Mouse (Mus musculus) heart, embryonic 16.5 days (tissue): Measurements from ENCODE around the gene Usp12. TPM values are rescaled to one million over a fixed set of nuclear protein-coding genes. Genes with fewer than 3 reads are reported as not detected.
"Not testable (repeated sequence)": the region's sequence is repeated elsewhere in the genome, so short reads cannot be mapped to it uniquely, and the experiment has no call there.

Experiments
- ATAC-seq: fragments of 200-750 bp; cut with Nextera tagmentation; replicated peaks from 2 replicates; pipeline ENCODE4 v1.8.0; 2017; ENCODE audit warnings: moderate number of reproducible peaks; ENCODE audit not compliant: insufficient read depth, low FRiP score; ENCODE audit errors: extremely low read depth
- H3K27ac ChIP-seq: fragments of 300-500 bp; sonication (generic); 2 replicates; pipeline ENCODE4 v1.5.1; 2014; ENCODE audit warnings: mild to moderate bottlenecking, low read length, control low read depth, moderate library complexity
- H3K27me3 ChIP-seq: fragments of 300-500 bp; sonication (generic); 2 replicates; pipeline ENCODE4 v1.6.1; 2014; ENCODE audit warnings: low read length, mixed read lengths; ENCODE audit not compliant: control insufficient read depth, insufficient read depth
- H3K36me3 ChIP-seq: fragments of 300-500 bp; sonication (generic); 2 replicates; pipeline ENCODE4 v1.6.1; 2014; ENCODE audit not compliant: control insufficient read depth, insufficient read depth
- H3K4me1 ChIP-seq: fragments of 300-500 bp; sonication (generic); 2 replicates; pipeline ENCODE4 v1.6.1; 2014; ENCODE audit warnings: low read length, mixed read lengths; ENCODE audit not compliant: control insufficient read depth, insufficient read depth
- H3K4me2 ChIP-seq: fragments of 300-500 bp; sonication (generic); 2 replicates; pipeline ENCODE4 v1.6.1; 2014; ENCODE audit warnings: low read depth, mild to moderate bottlenecking, control low read depth, low read length
- H3K4me3 ChIP-seq: fragments of 300-500 bp; sonication (generic); 2 replicates; pipeline ENCODE4 v1.5.1; 2014; ENCODE audit warnings: mild to moderate bottlenecking, control low read depth, low read length
- H3K9ac ChIP-seq: fragments of 300-500 bp; sonication (generic); 2 replicates; pipeline ENCODE4 v1.6.1; 2014; ENCODE audit warnings: low read length, control low read depth
- H3K9me3 ChIP-seq: fragments of 300-500 bp; sonication (generic); replicated peaks from 2 replicates; pipeline ENCODE4 v1.6.1; 2016; ENCODE audit warnings: low read length; ENCODE audit not compliant: control insufficient read depth
- WGBS: fragments of 180-500 bp; shearing (Covaris S2); extraction: QIAGEN DNeasy Blood & Tissue Kit; methylation state at CpG from one replicate; pipeline ENCODE4 v1.1.7; 2014; 5-methylcytosine and 5-hydroxymethylcytosine counted together
- polyA plus RNA-seq: library from polyadenylated mRNA; unstranded; fragments of >200 nt; fragmentation: Nextera tagmentation; extraction: Ambion mirVana; gene quantifications from 2 replicates; pipeline ENCODE4 v1.2.1, GENCODE M21; 2015

Gene Usp12
- polyA plus RNA-seq, 1 experiment from 2014 or later = 10.1 TPM

GRCm38 (mm10) chr5:146736970-146737495 lies 57.8 kb downstream of the Usp12 start:
- no peaks in the 10 kb centered on the region for H3K9me3 ChIP-seq
- no peak for ATAC-seq
- H3K27ac ChIP-seq = no peak overlapping the region
- no peak overlapping the region for H3K9ac ChIP-seq
- no peaks in the 10 kb centered on the region for H3K27me3 ChIP-seq
- peaks cover 39% of the 10 kb centered on the region for H3K36me3 ChIP-seq
- no peak overlapping the region for H3K4me2 ChIP-seq
- 77% methylated on average over 9 of the region's 9 CpGs for WGBS
- no peak overlapping the region for H3K4me3 ChIP-seq
- no peaks in the 10 kb centered on the region for H3K4me1 ChIP-seq

- H3K27ac ChIP-seq = no peak overlapping the region
- H3K9ac ChIP-seq = no peak overlapping the region
- no peak overlapping the region for H3K4me3 ChIP-seq
- no peak overlapping the region for H3K4me2 ChIP-seq
- no peaks in the 10 kb centered on the region for H3K27me3 ChIP-seq
- no peaks in the 10 kb centered on the region for H3K9me3 ChIP-seq
- no peaks in the 10 kb centered on the region for H3K4me1 ChIP-seq
- no peak for ATAC-seq
- 78% methylated on average over 18 of the region's 18 CpGs for WGBS
- peaks cover 39% of the 10 kb centered on the region for H3K36me3 ChIP-seq
These were observed 58.5 kb downstream of the Usp12 start for GRCm38 (mm10) chr5:146736348-146736747.

GRCm38 (mm10) chr5:146735054-146735453 lies 59.8 kb downstream of the Usp12 start:
- H3K9ac ChIP-seq, H3K4me2 ChIP-seq, ATAC-seq, H3K9me3 ChIP-seq, H3K27me3 ChIP-seq, H3K4me1 ChIP-seq, H3K4me3 ChIP-seq, H3K27ac ChIP-seq: not testable (repeated sequence)
- H3K36me3 ChIP-seq = peaks cover 37% of the 10 kb centered on the region
- WGBS = 71% methylated on average over 1 of the region's 9 CpGs

- Histone ChIP-seq H3K4me3 (no peak overlapping the region), H3K9ac (no peak overlapping the region), H3K27ac (no peak overlapping the region), H3K9me3 (no peaks in the 10 kb centered on the region), H3K27me3 (no peaks in the 10 kb centered on the region), H3K4me2 (no peak overlapping the region), H3K36me3 (peaks cover 28% of the 10 kb centered on the region), H3K4me1 (no peaks in the 10 kb centered on the region)
- no peak for ATAC-seq
- WGBS = 69% methylated on average over 12 of the region's 12 CpGs
These were observed 60.7 kb downstream of the Usp12 start for GRCm38 (mm10) chr5:146733888-146734640.

GRCm38 (mm10) chr5:146733372-146733771 lies 61.4 kb downstream of the Usp12 start:
- Histone ChIP-seq H3K4me2 (no peak overlapping the region), H3K27ac (no peak overlapping the region), H3K4me1 (no peaks in the 10 kb centered on the region), H3K4me3 (no peak overlapping the region), H3K9ac (no peak overlapping the region), H3K9me3 (no peaks in the 10 kb centered on the region), H3K27me3 (no peaks in the 10 kb centered on the region), H3K36me3 (peaks cover 24% of the 10 kb centered on the region)
- no peak for ATAC-seq
- 86% methylated on average over 7 of the region's 7 CpGs for WGBS

- Histone ChIP-seq H3K27me3 (no peaks in the 10 kb centered on the region), H3K27ac (no peak overlapping the region)
- WGBS = 88% methylated on average over 4 of the region's 4 CpGs
These were observed 67.8 kb downstream of the Usp12 start for GRCm38 (mm10) chr5:146727006-146727405.

GRCm38 (mm10) chr5:146724956-146725355 lies 69.8 kb downstream of the Usp12 start:
- Histone ChIP-seq H3K36me3 (no peaks in the 10 kb centered on the region), H3K9me3 (0 out of 2 replicates have a peak, but pooled peaks cover 3% of the 10 kb centered on the region), H3K4me2 (no peak overlapping the region), H3K27me3 (no peaks in the 10 kb centered on the region), H3K27ac (no peak overlapping the region), H3K4me3 (no peak overlapping the region), H3K4me1 (peaks cover 7% of the 10 kb centered on the region; the same call in 1 of the 2 replicates), H3K9ac (no peak overlapping the region)
- 27% methylated on average over 3 of the region's 3 CpGs for WGBS
- ATAC-seq = no peak

More at GRCm38 (mm10) chr5:146727006-146727405, 67.8 kb downstream of the Usp12 start:
- Histone ChIP-seq H3K4me1 (peaks cover 5% of the 10 kb centered on the region; the same call in 1 of the 2 replicates), H3K36me3 (no peaks in the 10 kb centered on the region), H3K4me2 (no peak overlapping the region), H3K9me3 (0 out of 2 replicates have a peak, but pooled peaks cover 3% of the 10 kb centered on the region), H3K9ac (no peak overlapping the region), H3K4me3 (no peak overlapping the region)
- no peak for ATAC-seq

- Histone ChIP-seq H3K9ac (no peak overlapping the region), H3K4me3 (no peak overlapping the region), H3K27me3 (no peaks in the 10 kb centered on the region), H3K4me2 (no peak overlapping the region), H3K27ac (no peak overlapping the region), H3K36me3 (no peaks in the 10 kb centered on the region), H3K4me1 (peaks cover 7% of the 10 kb centered on the region; the same call in 1 of the 2 replicates), H3K9me3 (peaks cover 6% of the 10 kb centered on the region)
- ATAC-seq = no peak
- 92% methylated on average over 5 of the region's 5 CpGs for WGBS
These were observed 71.4 kb downstream of the Usp12 start for GRCm38 (mm10) chr5:146723452-146723851.

GRCm38 (mm10) chr5:146722226-146722625 lies 72.6 kb downstream of the Usp12 start:
- ATAC-seq = peak; percentile 37; the same call in 1 of the 2 replicates
- Histone ChIP-seq H3K4me3 (peak overlapping the region; percentile 10; the same call in 1 of the 2 replicates), H3K27ac (no peak overlapping the region), H3K4me1 (peaks cover 7% of the 10 kb centered on the region; the same call in 1 of the 2 replicates), H3K9ac (peak overlapping the region; percentile 39), H3K9me3 (peaks cover 6% of the 10 kb centered on the region), H3K4me2 (peak overlapping the region; percentile 52), H3K27me3 (no peaks in the 10 kb centered on the region), H3K36me3 (no peaks in the 10 kb centered on the region)
- 30% methylated on average over 14 of the region's 14 CpGs for WGBS
